Mouse (Mus musculus) bone marrow macrophage, adult 2 months (primary cell): ENCODE results near the gene Gnat2.

Source experiments
- CTCF ChIP-seq: IDR thresholded peaks from 2 replicates; pipeline ENCODE4 v1.5.1; 2012; ENCODE audit warnings: low read depth, mild to moderate bottlenecking, low read length, moderate library complexity
- POLR2A ChIP-seq: IDR thresholded peaks from 2 replicates; pipeline ENCODE4 v1.6.1; 2012; ENCODE audit warnings: mild to moderate bottlenecking, low read depth, low read length, borderline replicate concordance

DNA sequence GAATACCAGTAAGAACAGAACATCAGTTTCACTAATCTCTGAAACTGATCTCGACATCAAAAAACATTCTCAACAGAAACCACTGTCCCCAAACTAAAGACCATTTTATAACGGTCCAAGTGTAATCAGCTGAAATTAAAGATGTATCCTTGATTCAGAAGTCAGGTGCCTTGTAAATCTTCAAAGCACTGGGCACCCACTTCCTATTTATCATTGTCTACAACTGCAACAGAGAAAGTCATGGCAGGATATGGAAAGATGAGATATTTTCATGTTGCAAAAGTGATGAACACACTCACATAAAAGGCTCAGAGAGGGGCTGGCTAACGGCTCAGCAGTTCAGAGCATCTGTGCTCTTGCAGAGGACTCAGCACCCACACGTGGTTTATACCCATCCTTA lies 48.2 kb downstream of the Gnat2 start:
- TF ChIP-seq CTCF (no peak), POLR2A (no peak)
